Mouse (Mus musculus): ENCODE measurements around the gene Nsg2. TPM values are rescaled to one million over a fixed set of nuclear protein-coding genes. Genes with fewer than 3 reads are reported as not detected.
"Not testable (repeated sequence)": the region's sequence is repeated elsewhere in the genome, so short reads cannot be mapped to it uniquely, and the experiment has no call there.

Gene Nsg2
- polyA plus RNA-seq (2015; fragmentation: Nextera tagmentation; extraction: Ambion mirVana) = 0.88 and 0.97 TPM in 2 replicates

DNA sequence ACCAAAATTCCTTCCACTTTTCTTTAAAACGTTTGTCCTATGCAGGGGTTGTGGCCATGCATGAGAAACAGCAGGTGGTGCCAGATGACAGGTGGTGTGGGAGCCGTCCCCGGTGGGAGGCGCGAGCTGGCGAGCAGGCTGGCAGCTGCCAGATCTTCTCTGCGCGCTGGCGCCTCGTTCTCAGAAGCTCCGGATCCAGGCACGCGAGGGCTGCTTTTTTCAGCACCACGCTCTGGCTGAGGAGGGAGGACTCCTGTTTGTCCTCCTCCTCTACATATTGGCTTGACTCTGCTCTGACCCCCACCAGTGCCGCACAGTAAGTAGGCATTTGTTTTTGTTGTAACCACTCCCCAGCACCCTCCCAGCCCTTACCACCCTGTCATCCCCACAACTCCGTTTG is at the start of gene Nsg2:
Gene Nsg2 (plus strand): TSS at position 183 of the 400 bp plus-strand sequence.
- H3K27ac ChIP-seq (replicated peaks) = no peak within 1 kb of the TSS
- H3K9me3 ChIP-seq = no peaks in the 10 kb centered on the region
- peaks cover 23% of the 10 kb centered on the region for H3K4me1 ChIP-seq
- peak within 1 kb of the TSS; percentile 61 for H3K9ac ChIP-seq
- WGBS = under 1% methylated on average over 16 of the region's 16 CpGs
- ATAC-seq (ENCODE audit: extremely low read depth, insufficient number of reproducible peaks, low FRiP score, low TSS enrichment) = no peak; the same call in 1 of the 2 replicates
- peak within 1 kb of the TSS; percentile 68 for H3K4me2 ChIP-seq
- peaks cover 38% of the 10 kb centered on the region for H3K27me3 ChIP-seq (replicated peaks)
- H3K4me3 ChIP-seq = peak within 1 kb of the TSS; percentile 40
- H3K36me3 ChIP-seq = no peaks in the 10 kb centered on the region

DNA sequence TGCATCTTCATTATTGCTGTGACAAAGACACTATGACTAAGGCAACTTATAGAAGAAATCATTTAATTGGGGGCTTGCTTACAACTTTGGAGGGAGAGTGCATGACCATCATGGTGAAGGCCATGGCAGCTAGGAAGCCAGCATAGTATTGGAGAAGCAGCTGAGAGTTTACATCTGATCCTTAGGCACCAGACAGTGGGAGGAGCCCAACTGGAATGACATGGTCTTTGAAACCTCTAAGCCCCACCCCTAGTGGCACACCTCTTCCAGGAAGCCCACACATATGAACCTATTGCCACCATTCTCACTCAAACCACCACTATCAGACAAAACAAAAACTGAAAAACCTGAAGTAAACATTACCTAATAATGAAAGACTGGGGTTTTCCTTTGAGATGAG is 40.2 kb upstream of the Nsg2 start:
- Histone ChIP-seq H3K4me2 (no peak overlapping the region), H3K27ac (replicated peaks) (no peak overlapping the region), H3K9ac (no peak overlapping the region), H3K4me3 (no peak overlapping the region), H3K4me1 (no peaks in the 10 kb centered on the region), H3K36me3 (no peaks in the 10 kb centered on the region), H3K27me3 (replicated peaks) (no peaks in the 10 kb centered on the region), H3K9me3 (no peaks in the 10 kb centered on the region)
- no peak for ATAC-seq (ENCODE audit: extremely low read depth, insufficient number of reproducible peaks, low FRiP score, low TSS enrichment)

DNA sequence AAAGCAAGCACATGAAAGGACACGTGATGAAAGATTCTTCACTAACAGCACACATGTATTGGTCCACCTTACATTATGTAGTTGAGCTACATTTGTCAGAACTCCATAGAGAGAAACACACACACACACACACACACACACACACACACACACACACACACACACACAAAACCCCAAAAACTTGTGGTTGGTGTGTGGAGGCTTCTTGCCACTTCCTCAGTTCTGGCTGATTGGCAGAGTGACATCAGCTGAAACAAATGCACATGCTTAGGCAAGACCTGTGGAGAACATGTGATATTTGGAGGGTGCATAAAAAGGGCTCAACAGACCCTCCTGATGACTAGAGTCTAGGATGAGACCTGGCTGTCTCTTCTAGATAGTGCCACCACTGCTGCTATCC is 36.3 kb upstream of the Nsg2 start:
- no peak overlapping the region for H3K4me2 ChIP-seq
- H3K4me1 ChIP-seq = peaks cover 6% of the 10 kb centered on the region; the same call in 1 of the 2 replicates
- WGBS = 86% methylated on average over 1 of the region's 1 CpGs
- no peak overlapping the region for H3K9ac ChIP-seq
- H3K27ac ChIP-seq (replicated peaks) = no peak overlapping the region
- H3K4me3 ChIP-seq = no peak overlapping the region
- ATAC-seq (ENCODE audit: extremely low read depth, insufficient number of reproducible peaks, low FRiP score, low TSS enrichment) = no peak
- no peaks in the 10 kb centered on the region for H3K36me3 ChIP-seq
- no peaks in the 10 kb centered on the region for H3K9me3 ChIP-seq
- no peaks in the 10 kb centered on the region for H3K27me3 ChIP-seq (replicated peaks)

DNA sequence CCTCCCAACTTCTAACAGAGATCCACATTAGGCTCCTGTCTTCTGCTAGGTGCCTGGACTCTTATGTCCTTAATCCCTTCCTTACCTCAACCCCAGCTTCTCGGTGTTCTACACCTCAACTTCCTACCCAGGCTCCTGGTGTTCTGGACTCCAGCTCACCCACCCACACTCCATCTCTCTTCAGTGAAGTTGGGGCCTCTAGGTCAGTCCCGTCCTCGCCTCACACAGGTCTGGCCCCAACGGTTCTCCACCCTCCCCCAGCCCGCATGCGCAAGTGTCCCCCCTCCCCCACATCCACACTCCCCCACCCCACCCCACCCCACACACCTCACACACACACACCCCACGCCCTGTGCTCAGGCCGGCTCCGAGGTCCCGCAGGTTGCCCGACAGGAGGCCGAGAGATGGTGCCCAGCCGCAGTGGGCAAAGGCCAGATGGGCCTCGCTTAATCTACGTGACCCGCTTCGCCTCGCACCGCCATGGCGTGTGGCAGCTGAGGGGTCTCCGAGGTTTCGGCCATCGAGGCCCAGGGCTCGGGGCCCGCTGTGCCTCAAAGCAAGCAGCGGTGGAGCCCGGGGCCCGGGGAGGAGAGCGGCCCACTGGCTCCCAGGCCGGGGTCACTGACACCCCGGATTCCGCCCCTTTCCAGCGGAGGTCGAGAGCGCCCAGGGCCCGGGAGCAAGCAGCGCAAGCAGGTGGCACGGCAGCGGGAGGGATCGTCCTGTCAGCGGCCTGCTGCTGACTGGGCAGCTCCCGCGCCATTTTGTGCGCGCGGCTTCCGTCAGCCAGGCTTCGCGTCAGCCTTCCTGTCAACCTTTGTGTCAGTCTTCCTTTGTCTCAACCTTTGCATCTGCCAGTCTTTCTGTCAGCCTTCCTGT is 34.8 kb upstream of the Nsg2 start, which contains the start of gene 4930524B15Rik:
Gene 4930524B15Rik (plus strand): TSS at position 337 of the 879 bp plus-strand sequence.
- Histone ChIP-seq H3K4me1 (peaks cover 6% of the 10 kb centered on the region; the same call in 1 of the 2 replicates), H3K36me3 (no peaks in the 10 kb centered on the region), H3K9ac (peak within 1 kb of the TSS; percentile 78), H3K4me3 (peak within 1 kb of the TSS; percentile 48), H3K9me3 (no peaks in the 10 kb centered on the region), H3K4me2 (peak within 1 kb of the TSS; percentile 77), H3K27ac (replicated peaks) (no peak within 1 kb of the TSS), H3K27me3 (replicated peaks) (no peaks in the 10 kb centered on the region)
- no peak for ATAC-seq (ENCODE audit: extremely low read depth, insufficient number of reproducible peaks, low FRiP score, low TSS enrichment)
- 27% methylated on average over 49 of the region's 49 CpGs for WGBS

DNA sequence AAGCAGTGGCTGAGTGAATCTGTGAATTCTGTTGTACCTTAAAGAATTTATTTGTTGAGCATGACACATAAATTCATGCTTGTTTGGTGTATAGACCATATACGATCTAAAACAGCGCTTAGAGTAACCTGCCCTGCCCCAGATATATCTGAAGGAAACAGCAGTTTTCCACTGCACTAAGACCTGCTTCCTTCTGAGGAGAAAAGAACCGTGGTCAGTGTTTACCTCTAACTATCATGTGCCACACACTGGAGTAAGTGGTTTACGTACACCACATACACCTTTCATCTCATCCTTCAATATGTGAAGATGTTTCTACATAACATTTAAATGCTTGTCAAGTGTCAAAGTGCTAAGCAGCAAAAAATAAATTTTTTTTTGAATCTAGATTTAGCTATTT is 26.1 kb upstream of the Nsg2 start:
- Histone ChIP-seq H3K27me3 (replicated peaks) (no peaks in the 10 kb centered on the region), H3K27ac (replicated peaks) (no peak overlapping the region), H3K36me3 (no peaks in the 10 kb centered on the region), H3K4me2 (no peak overlapping the region), H3K4me3 (no peak overlapping the region), H3K4me1 (no peaks in the 10 kb centered on the region), H3K9me3 (no peaks in the 10 kb centered on the region; the same call in 1 of the 2 replicates), H3K9ac (no peak overlapping the region)
- ATAC-seq (ENCODE audit: extremely low read depth, insufficient number of reproducible peaks, low FRiP score, low TSS enrichment) = no peak
- WGBS = 66% methylated on average over 4 of the region's 4 CpGs

DNA sequence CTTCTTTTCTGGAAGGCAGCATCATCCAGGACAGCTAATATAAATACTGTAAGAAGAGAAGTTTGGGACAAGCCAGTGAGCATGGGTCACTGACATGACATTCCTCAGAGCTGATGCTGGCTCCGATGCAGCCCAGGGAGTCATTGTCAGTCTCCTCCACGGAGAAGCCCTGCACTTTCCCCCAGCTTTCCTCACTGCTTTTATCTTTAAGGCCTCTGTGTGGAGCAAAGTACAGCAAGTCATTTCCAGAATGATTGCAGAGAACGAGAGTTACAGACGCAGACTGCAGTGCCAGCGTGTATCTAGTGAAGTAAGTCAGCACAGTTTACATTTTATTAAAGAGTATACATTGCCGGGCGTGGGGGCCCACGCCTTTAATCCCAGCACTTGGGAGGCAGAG is 25.4 kb upstream of the Nsg2 start:
- H3K9ac ChIP-seq = no peak overlapping the region
- 42% methylated on average over 8 of the region's 8 CpGs for WGBS
- H3K4me2 ChIP-seq = no peak overlapping the region
- H3K27ac ChIP-seq (replicated peaks) = no peak overlapping the region
- no peak overlapping the region for H3K4me3 ChIP-seq
- H3K36me3 ChIP-seq = no peaks in the 10 kb centered on the region
- no peaks in the 10 kb centered on the region for H3K4me1 ChIP-seq
- H3K27me3 ChIP-seq (replicated peaks) = no peaks in the 10 kb centered on the region
- no peak for ATAC-seq (ENCODE audit: extremely low read depth, insufficient number of reproducible peaks, low FRiP score, low TSS enrichment)
- peaks cover 7% of the 10 kb centered on the region; the same call in 1 of the 2 replicates for H3K9me3 ChIP-seq

DNA sequence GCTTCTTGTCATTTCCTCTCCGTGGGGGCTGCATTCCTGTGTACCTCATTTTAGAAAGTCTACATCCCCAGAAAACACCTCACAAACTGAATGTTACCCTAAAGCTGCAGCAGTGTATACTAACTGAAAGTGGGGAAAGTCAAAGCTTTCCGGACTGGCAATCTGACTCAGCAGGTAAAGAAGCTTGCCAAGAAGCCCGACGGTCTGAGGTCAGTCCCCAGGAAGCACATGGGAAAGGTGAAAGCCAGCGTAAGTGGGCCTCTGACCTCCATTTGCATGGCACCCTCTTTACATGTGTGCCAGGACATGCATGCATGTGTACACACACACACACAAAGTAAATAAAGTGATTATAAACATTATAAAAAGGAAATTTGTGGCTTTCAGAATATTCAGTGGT is 24.6 kb upstream of the Nsg2 start:
- Histone ChIP-seq H3K27ac (replicated peaks) (no peak overlapping the region), H3K27me3 (replicated peaks) (no peaks in the 10 kb centered on the region), H3K4me1 (no peaks in the 10 kb centered on the region), H3K4me3 (no peak overlapping the region), H3K9ac (no peak overlapping the region), H3K9me3 (peaks cover 12% of the 10 kb centered on the region; the same call in 1 of the 2 replicates), H3K36me3 (no peaks in the 10 kb centered on the region), H3K4me2 (no peak overlapping the region)
- ATAC-seq (ENCODE audit: extremely low read depth, insufficient number of reproducible peaks, low FRiP score, low TSS enrichment) = no peak
- WGBS = 74% methylated on average over 5 of the region's 5 CpGs

DNA sequence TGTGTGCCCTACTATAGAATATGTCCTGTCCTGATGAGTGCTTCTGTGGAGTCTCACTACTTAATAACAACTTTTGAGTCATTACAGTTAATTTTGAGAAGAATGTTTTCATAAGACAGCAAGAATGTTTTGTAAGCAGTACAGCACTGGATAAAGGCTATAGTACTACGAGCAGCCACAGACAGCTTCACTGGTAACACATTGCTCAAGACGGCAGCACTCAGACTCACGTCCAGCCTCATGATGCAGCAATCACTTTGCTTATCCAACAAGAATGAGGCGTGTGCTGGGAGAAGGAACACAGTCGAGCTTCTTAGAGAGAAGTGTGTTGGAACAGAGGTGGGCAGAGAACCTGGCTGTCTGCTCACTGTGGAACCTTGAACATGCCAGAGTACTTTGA is 24.1 kb upstream of the Nsg2 start:
- Histone ChIP-seq H3K9ac (no peak overlapping the region), H3K9me3 (peaks cover 12% of the 10 kb centered on the region; the same call in 1 of the 2 replicates), H3K4me1 (no peaks in the 10 kb centered on the region), H3K4me2 (no peak overlapping the region), H3K4me3 (no peak overlapping the region), H3K27me3 (replicated peaks) (no peaks in the 10 kb centered on the region), H3K27ac (replicated peaks) (no peak overlapping the region), H3K36me3 (no peaks in the 10 kb centered on the region)
- WGBS = 46% methylated on average over 5 of the region's 5 CpGs
- ATAC-seq (ENCODE audit: extremely low read depth, insufficient number of reproducible peaks, low FRiP score, low TSS enrichment) = no peak

DNA sequence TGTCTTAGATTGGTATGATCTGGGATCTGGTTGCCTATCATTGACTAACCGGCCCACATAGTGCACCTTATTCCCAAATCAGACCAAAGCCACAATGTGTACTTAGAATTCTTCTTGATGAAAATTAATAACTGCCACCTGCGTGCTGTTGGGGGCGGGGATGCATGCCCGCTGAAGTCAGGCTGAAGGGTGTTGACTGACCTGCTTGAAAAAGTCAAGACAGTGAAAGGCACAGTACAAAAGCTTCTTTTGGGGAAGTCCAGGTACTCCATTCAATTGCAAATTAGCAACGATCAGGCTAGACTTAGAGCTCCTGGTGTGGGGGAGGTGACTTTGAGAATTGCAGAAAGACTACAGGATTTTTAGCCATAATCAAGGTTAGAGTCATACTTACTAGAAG is 20.2 kb upstream of the Nsg2 start:
- H3K9me3 ChIP-seq = peaks cover 12% of the 10 kb centered on the region; the same call in 1 of the 2 replicates
- H3K4me1 ChIP-seq; H3K36me3 ChIP-seq; H3K27me3 ChIP-seq (replicated peaks); H3K9ac ChIP-seq; ATAC-seq (ENCODE audit: extremely low read depth, insufficient number of reproducible peaks, low FRiP score, low TSS enrichment); H3K27ac ChIP-seq (replicated peaks); H3K4me3 ChIP-seq; H3K4me2 ChIP-seq: not testable (repeated sequence)
- 85% methylated on average over 5 of the region's 5 CpGs for WGBS

DNA sequence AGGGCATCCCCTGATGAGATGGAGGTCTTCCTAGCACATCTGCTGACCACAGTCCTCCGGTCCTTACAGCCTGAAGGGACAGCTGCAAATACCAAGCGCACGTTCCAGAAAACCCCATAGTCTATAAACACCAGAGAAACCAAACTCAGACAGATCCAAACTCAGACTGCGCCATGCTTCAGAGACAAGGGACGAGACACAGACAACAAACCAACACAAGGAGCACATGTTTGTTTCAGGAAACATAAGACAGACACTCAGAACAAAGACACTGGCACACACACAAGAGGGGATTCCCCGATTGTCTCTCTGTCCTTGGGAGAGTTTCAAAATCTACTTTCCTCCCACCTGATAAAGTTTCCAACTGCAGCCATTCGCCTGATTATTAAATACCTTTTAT is 18.4 kb upstream of the Nsg2 start:
- H3K4me3 ChIP-seq = no peak overlapping the region
- no peak for ATAC-seq (ENCODE audit: extremely low read depth, insufficient number of reproducible peaks, low FRiP score, low TSS enrichment)
- WGBS = 80% methylated on average over 7 of the region's 7 CpGs

DNA sequence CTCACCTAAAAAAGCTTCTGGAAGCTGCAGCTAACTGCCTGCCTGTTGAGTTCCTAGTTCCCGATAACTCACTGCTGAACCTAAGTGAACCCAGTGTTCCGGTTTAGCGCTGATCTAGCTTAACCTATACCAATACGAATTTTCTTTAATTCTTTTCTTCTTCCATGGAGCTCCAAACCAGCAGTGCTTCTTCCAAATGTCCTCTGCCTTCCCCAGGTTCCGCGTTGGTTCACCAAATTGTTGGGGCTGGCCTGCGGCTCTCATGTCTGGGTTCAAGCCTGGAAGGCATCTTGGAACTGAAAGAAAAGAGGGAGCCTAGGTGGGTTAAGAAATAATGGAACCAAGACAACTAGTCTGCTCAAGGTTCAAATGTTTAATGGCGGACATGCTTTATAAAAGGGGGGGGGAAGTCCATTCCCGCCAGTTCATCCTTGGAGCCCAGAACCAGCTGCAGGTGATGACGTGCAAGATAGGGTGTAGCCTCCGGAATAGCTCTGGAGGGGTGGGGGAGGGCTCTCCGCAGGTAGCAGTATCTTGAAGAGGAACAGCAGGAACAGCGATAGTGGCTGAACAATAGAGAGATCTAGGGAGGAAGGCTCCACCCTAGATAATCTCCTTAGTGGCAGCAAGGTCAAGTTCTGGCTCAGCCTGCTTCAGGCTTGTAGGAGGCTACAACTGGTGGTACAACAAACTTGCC is 17.9 kb upstream of the Nsg2 start:
- not testable (repeated sequence) for ATAC-seq (ENCODE audit: extremely low read depth, insufficient number of reproducible peaks, low FRiP score, low TSS enrichment); H3K27ac ChIP-seq (replicated peaks); H3K4me3 ChIP-seq; H3K36me3 ChIP-seq; H3K4me1 ChIP-seq; H3K27me3 ChIP-seq (replicated peaks); H3K4me2 ChIP-seq; H3K9ac ChIP-seq
- 74% methylated on average over 13 of the region's 13 CpGs for WGBS
- H3K9me3 ChIP-seq = peaks cover 12% of the 10 kb centered on the region; the same call in 1 of the 2 replicates

More for the DNA sequence above, 18.4 kb upstream of the Nsg2 start:
- Histone ChIP-seq H3K27ac (replicated peaks) (no peak overlapping the region), H3K36me3 (no peaks in the 10 kb centered on the region), H3K4me2 (no peak overlapping the region), H3K27me3 (replicated peaks) (no peaks in the 10 kb centered on the region), H3K9me3 (peaks cover 12% of the 10 kb centered on the region; the same call in 1 of the 2 replicates), H3K4me1 (no peaks in the 10 kb centered on the region), H3K9ac (no peak overlapping the region)
